In genomic region chrX:10775714-10776515, GRCm38 (mm10) we compare ENCODE assay signal across 8 mouse cellular contexts.
DNase-seq lines count a peak whose midpoint lies in the region; ATAC-seq lines count a peak whose summit lies in the region.

No protein-coding gene starts in this region.

- H3K36me3 ChIP-seq in stomach, embryonic 14.5 days (ENCODE audit: control insufficient read depth, insufficient read depth, low read length) = no peaks in the 10 kb centered on the region

- no peak overlapping the region for H3K4me3 ChIP-seq in stomach, embryonic 14.5 days (ENCODE audit: low read depth, low read length)

- peak; percentile 3 for DNase-seq in adrenal gland, adult 2 months
- no peak for DNase-seq in adrenal gland, adult (ENCODE audit: inconsistent age in 2 of 2, low spot score in 1 of 2)
- peak; percentile 10 for DNase-seq in left cerebral cortex, adult 11 months (ENCODE audit: low spot score)
- DNase-seq in left cerebral cortex, postnatal 36 days (ENCODE audit: low spot score in 2 of 2) = no peak
- peak; percentile 8 to 51 for DNase-seq in left cerebral cortex, postnatal 25 days (ENCODE audit: low spot score in 2 of 2)
- no peak for DNase-seq in thymus, postnatal 4 days
- DNase-seq in thymus, postnatal 36 days = no peak

- WGBS in stomach, embryonic 14.5 days = 29% methylated on average over 8 of the region's 8 CpGs

- intact Hi-C loops in left cerebral cortex, postnatal 36 days (cut with DNase I) = no loop called here
- intact Hi-C loops in left cerebral cortex, postnatal 25 days (cut with DNase I) = no loop called here

- no peaks in the 10 kb centered on the region for H3K4me1 ChIP-seq in stomach, embryonic 14.5 days (ENCODE audit: control insufficient read depth, insufficient read depth, low read length)

- no peaks in the 10 kb centered on the region for H3K9me3 ChIP-seq in stomach, embryonic 14.5 days (ENCODE audit: control insufficient read depth, low read depth, low read length)

- H3K4me2 ChIP-seq in stomach, embryonic 14.5 days (replicated peaks; ENCODE audit: low read depth, low read length) = no peak overlapping the region

- peak; percentile 61; the same call in 1 of the 2 replicates for ATAC-seq in stomach, embryonic 14.5 days (ENCODE audit: insufficient number of reproducible peaks, insufficient read depth, low FRiP score, low read depth)

- no peak overlapping the region for H3K9ac ChIP-seq in stomach, embryonic 14.5 days (replicated peaks; ENCODE audit: low read depth, low read length)

- H3K27me3 ChIP-seq in stomach, embryonic 14.5 days (ENCODE audit: control insufficient read depth, insufficient read depth, low read length) = no peaks in the 10 kb centered on the region

- H3K27ac ChIP-seq in stomach, embryonic 14.5 days (ENCODE audit: low read length) = peak overlapping the region; percentile 48

Comparison
In these comparisons a context has a peak if more than half of its experiments do, and no peak if none do; other contexts are left out.
1. DNase-seq: peak in adrenal gland, adult 2 months (single experiment), left cerebral cortex, adult 11 months (single experiment) and left cerebral cortex, postnatal 25 days (2 of 2); none in adrenal gland, adult (0 of 2), left cerebral cortex, postnatal 36 days (0 of 2), thymus, postnatal 4 days (single experiment) and thymus, postnatal 36 days (0 of 2).